Mouse (Mus musculus) brown adipose tissue, adult 24 weeks (tissue): ENCODE measurements around the gene Il17ra. TPM values are rescaled to one million over a fixed set of nuclear protein-coding genes. Genes with fewer than 3 reads are reported as not detected.

Experiments
- H3K27ac ChIP-seq: fragments of 200-500 bp; replicated peaks from 2 replicates; pipeline ENCODE4 v1.5.1; 2012; ENCODE audit warnings: low read depth, mild to moderate bottlenecking, low read length
- H3K4me1 ChIP-seq: fragments of 200-500 bp; 2 replicates; pipeline ENCODE4 v1.6.1; 2012; ENCODE audit warnings: low read length, mixed read lengths; ENCODE audit not compliant: control insufficient read depth, insufficient read depth, insufficient read length
- H3K4me3 ChIP-seq: fragments of 200-500 bp; 2 replicates; pipeline ENCODE4 v1.5.1; 2012; ENCODE audit warnings: low read depth, mild to moderate bottlenecking, low read length, moderate library complexity; ENCODE audit not compliant: insufficient read depth
- polyA plus RNA-seq: library from polyadenylated mRNA; stranded (reverse); fragments of >200 nt; gene quantifications from 2 replicates; pipeline ENCODE4 v1.2.4, GENCODE M21; 2012; ENCODE audit not compliant: missing spikeins, insufficient read depth, insufficient read length

Gene Il17ra
- polyA plus RNA-seq, 1 experiment: 2.0 TPM

- Histone ChIP-seq H3K4me3 (no peak overlapping the region), H3K27ac (no peak overlapping the region)
Measured at GRCm38 (mm10) chr6:120510425-120510824, 47.4 kb downstream of the Il17ra start.

GRCm38 (mm10) chr6:120511212-120511611, 48.2 kb downstream of the Il17ra start:
- no peak overlapping the region for H3K27ac ChIP-seq
- no peaks in the 10 kb centered on the region for H3K4me1 ChIP-seq
- H3K4me3 ChIP-seq: no peak overlapping the region

More at GRCm38 (mm10) chr6:120510425-120510824, 47.4 kb downstream of the Il17ra start:
- no peaks in the 10 kb centered on the region for H3K4me1 ChIP-seq

- Histone ChIP-seq H3K4me3 (no peak overlapping the region), H3K4me1 (no peaks in the 10 kb centered on the region), H3K27ac (no peak overlapping the region)
Measured at GRCm38 (mm10) chr6:120516422-120516821, 53.4 kb downstream of the Il17ra start.

- Histone ChIP-seq H3K27ac (no peak overlapping the region), H3K4me3 (no peak overlapping the region), H3K4me1 (no peaks in the 10 kb centered on the region)
Measured at GRCm38 (mm10) chr6:120516879-120517278, 53.8 kb downstream of the Il17ra start.

- Histone ChIP-seq H3K27ac (no peak overlapping the region), H3K4me3 (no peak overlapping the region), H3K4me1 (no peaks in the 10 kb centered on the region)
Measured at GRCm38 (mm10) chr6:120517311-120517710, 54.3 kb downstream of the Il17ra start.

- no peak overlapping the region for H3K4me3 ChIP-seq
- H3K27ac ChIP-seq: no peak overlapping the region
- H3K4me1 ChIP-seq: no peaks in the 10 kb centered on the region
Measured at GRCm38 (mm10) chr6:120519647-120520046, 56.6 kb downstream of the Il17ra start.

GRCm38 (mm10) chr6:120524796-120525195, 61.7 kb downstream of the Il17ra start:
- Histone ChIP-seq H3K27ac (no peak overlapping the region), H3K4me3 (no peak overlapping the region)

GRCm38 (mm10) chr6:120529123-120529522, 66.1 kb downstream of the Il17ra start:
- H3K27ac ChIP-seq: no peak overlapping the region
- H3K4me3 ChIP-seq: no peak overlapping the region
- H3K4me1 ChIP-seq: no peaks in the 10 kb centered on the region

More at GRCm38 (mm10) chr6:120524796-120525195, 61.7 kb downstream of the Il17ra start:
- no peaks in the 10 kb centered on the region for H3K4me1 ChIP-seq

GRCm38 (mm10) chr6:120531020-120531965, 68.2 kb downstream of the Il17ra start, which contains the start of gene Hdhd5:
TSS of gene Hdhd5 (minus strand) at chr6:120531319.
- H3K4me1 ChIP-seq: no peaks in the 10 kb centered on the region

GRCm38 (mm10) chr6:120532594-120532993, 69.5 kb downstream of the Il17ra start:
- Histone ChIP-seq H3K4me3 (no peak overlapping the region), H3K4me1 (no peaks in the 10 kb centered on the region), H3K27ac (no peak overlapping the region)

More at GRCm38 (mm10) chr6:120531020-120531965, 68.2 kb downstream of the Il17ra start, which contains the start of gene Hdhd5:
- Histone ChIP-seq H3K4me3 (peak within 1 kb of the TSS; percentile 77), H3K27ac (peak within 1 kb of the TSS; percentile 68)

GRCm38 (mm10) chr6:120536337-120536736, 73.3 kb downstream of the Il17ra start:
- no peak overlapping the region for H3K4me3 ChIP-seq
- H3K4me1 ChIP-seq: peaks cover 8% of the 10 kb centered on the region
- no peak overlapping the region for H3K27ac ChIP-seq

Other genes starting within 250 kb of the Il17ra start
- not detected in 2 replicates for gene D330020A13Rik, start 168.9 kb upstream of the Il17ra start, polyA plus RNA-seq
- not detected in 2 replicates for gene B4galnt3, start 168.7 kb upstream of the Il17ra start, polyA plus RNA-seq
- 19.2 and 26.5 TPM in 2 replicates for gene Kdm5a, start 99.1 kb upstream of the Il17ra start, polyA plus RNA-seq
- 3.6 TPM in 2 replicates for gene Ccdc77, start 98.9 kb upstream of the Il17ra start, polyA plus RNA-seq
- not detected in 2 replicates for gene Tmem121b, start 30.6 kb downstream of the Il17ra start, polyA plus RNA-seq
- 10.5 and 11.9 TPM in 2 replicates for gene Hdhd5, start 68.1 kb downstream of the Il17ra start, polyA plus RNA-seq
- gene Cecr2, start 203.1 kb downstream of the Il17ra start, polyA plus RNA-seq: 7.3 and 8.7 TPM in 2 replicates